Mouse (Mus musculus) liver, postnatal 0 days (tissue): ENCODE measurements around the gene Patz1. TPM values are rescaled to one million over a fixed set of nuclear protein-coding genes. Genes with fewer than 3 reads are reported as not detected.

Experiments
- ATAC-seq: fragments of 200-750 bp; cut with Nextera tagmentation; 2 replicates; pipeline ENCODE4 v1.8.0; 2017; ENCODE audit warnings: mild to moderate bottlenecking, moderate library complexity
- DNase-seq: peaks from one replicate; pipeline ENCODE4 v3.0.0-alpha.2; 2016
- H3K27ac ChIP-seq: fragments of 300-500 bp; sonication (generic); 2 replicates; pipeline ENCODE4 v1.5.1; 2014; ENCODE audit warnings: antibody characterized with exemption, moderate library complexity, mild to moderate bottlenecking, low read depth
- H3K27me3 ChIP-seq: fragments of 300-500 bp; sonication (generic); 2 replicates; pipeline ENCODE4 v1.6.1; 2014; ENCODE audit warnings: low read length, control low read depth, mixed read lengths; ENCODE audit not compliant: insufficient read depth
- H3K36me3 ChIP-seq: fragments of 300-500 bp; sonication (generic); replicated peaks from 2 replicates; pipeline ENCODE4 v1.6.1; 2014; ENCODE audit warnings: mild to moderate bottlenecking, control low read depth, low read length, moderate library complexity, mixed read lengths; ENCODE audit not compliant: insufficient read depth
- H3K4me1 ChIP-seq: fragments of 300-500 bp; sonication (generic); 2 replicates; pipeline ENCODE4 v1.6.1; 2014; ENCODE audit warnings: antibody characterized with exemption, mild to moderate bottlenecking, control low read depth; ENCODE audit not compliant: insufficient read depth
- H3K4me2 ChIP-seq: fragments of 300-500 bp; sonication (generic); 2 replicates; pipeline ENCODE4 v1.6.1; 2014; ENCODE audit warnings: low read depth, mild to moderate bottlenecking, low read length, moderate library complexity, mixed read lengths
- H3K4me3 ChIP-seq: fragments of 300-500 bp; sonication (generic); 2 replicates; pipeline ENCODE4 v1.5.1; 2014; ENCODE audit warnings: low read depth, low read length
- H3K9ac ChIP-seq: fragments of 300-500 bp; sonication (generic); replicated peaks from 2 replicates; pipeline ENCODE4 v1.6.1; 2014; ENCODE audit warnings: mild to moderate bottlenecking, moderate library complexity
- H3K9me3 ChIP-seq: fragments of 300-500 bp; sonication (generic); 2 replicates; pipeline ENCODE4 v1.6.1; 2016; ENCODE audit warnings: mild to moderate bottlenecking, control low read depth, low read length, mixed read lengths
- CTCF ChIP-seq: sonication (generic); IDR thresholded peaks from 2 replicates; pipeline ENCODE4 v1.5.1; 2016; ENCODE audit warnings: antibody characterized with exemption, low read depth
- EP300 ChIP-seq: IDR thresholded peaks from 2 replicates; pipeline ENCODE4 v1.6.1; 2016; ENCODE audit warnings: antibody characterized with exemption, low read depth, mild to moderate bottlenecking
- WGBS: fragments of 180-500 bp; shearing (Covaris S2); extraction: QIAGEN DNeasy Blood & Tissue Kit; methylation state at CpG from one replicate; pipeline ENCODE4 v1.1.7; 2014; ENCODE audit not compliant: insufficient replicate concordance; 5-methylcytosine and 5-hydroxymethylcytosine counted together
- polyA plus RNA-seq: library from polyadenylated mRNA; unstranded; fragments of >200 nt; fragmentation: Nextera tagmentation; extraction: Ambion mirVana; gene quantifications from 2 replicates; pipeline ENCODE4 v1.2.1, GENCODE M21; 2015

Patz1 gene
- polyA plus RNA-seq, 1 experiment from 2014 or later: 8.8 TPM

DNA sequence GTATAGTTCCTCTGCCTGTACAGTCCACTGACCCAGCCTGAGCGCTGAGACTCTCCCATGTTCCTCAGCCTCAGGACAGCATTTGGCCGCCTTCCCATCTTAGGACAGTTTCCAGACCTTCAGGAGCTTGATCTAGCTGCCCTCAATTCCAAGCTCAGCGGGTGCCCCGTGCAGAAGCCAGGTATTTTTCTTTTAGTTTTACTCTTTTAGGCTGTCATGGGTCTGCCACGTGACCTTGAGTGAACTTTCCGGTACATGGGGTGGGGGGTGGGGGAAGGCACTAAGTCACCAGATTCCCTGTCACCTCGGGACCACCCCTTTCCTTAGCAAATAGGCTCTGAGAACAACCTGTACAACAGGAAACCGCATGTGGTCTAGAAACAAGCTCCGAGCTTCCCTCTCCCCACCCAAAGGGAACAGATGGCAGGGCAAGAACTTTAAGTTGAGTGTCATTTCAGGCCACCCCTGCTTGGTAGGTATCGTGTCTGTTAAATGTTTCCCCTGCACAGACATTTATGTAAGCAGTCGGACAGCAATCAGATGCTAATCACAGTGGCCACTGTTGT lies 47.1 kb downstream of the Patz1 start:
- DNase-seq: peak; percentile 54
- Histone ChIP-seq H3K9me3 (no peaks in the 10 kb centered on the region), H3K27me3 (peaks cover 4% of the 10 kb centered on the region; the same call in 1 of the 2 replicates), H3K4me1 (peaks cover 36% of the 10 kb centered on the region), H3K27ac (peak overlapping the region; percentile 68), H3K4me3 (no peak overlapping the region), H3K9ac (no peak overlapping the region), H3K36me3 (no peaks in the 10 kb centered on the region), H3K4me2 (peak overlapping the region; percentile 49)
- ATAC-seq: peak; percentile 13; the same call in 1 of the 2 replicates
- 10% methylated on average over 11 of the region's 11 CpGs for WGBS
- TF ChIP-seq CTCF: no peak
- peak; percentile 81 for TF ChIP-seq EP300

DNA sequence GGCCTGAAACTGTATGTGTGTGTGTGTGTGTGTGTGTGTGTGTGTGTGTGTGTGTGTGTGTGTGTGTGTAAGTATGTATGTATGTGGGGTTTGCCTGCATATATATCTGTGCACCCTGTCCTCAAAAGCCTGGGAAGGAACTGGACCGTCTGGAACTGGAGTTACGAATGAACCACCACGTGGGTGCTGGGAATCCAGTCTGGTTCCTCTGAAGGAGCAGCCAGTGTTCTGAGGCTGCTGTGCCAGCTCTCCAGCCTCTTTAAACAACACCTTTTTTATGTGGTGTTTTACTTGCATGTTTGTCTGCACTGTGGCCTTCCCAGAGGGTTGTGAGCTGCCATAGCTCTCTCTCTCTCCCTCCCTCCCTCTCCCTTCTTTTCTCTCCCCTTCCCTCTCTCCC lies 47.9 kb downstream of the Patz1 start:
- Histone ChIP-seq H3K27me3 (peaks cover 4% of the 10 kb centered on the region; the same call in 1 of the 2 replicates), H3K9ac (no peak overlapping the region), H3K36me3 (no peaks in the 10 kb centered on the region), H3K4me1 (peaks cover 30% of the 10 kb centered on the region), H3K4me3 (no peak overlapping the region), H3K27ac (0 out of 2 replicates have a peak overlapping the region, but pooled peaks have one; percentile 44), H3K9me3 (no peaks in the 10 kb centered on the region), H3K4me2 (no peak overlapping the region)
- DNase-seq: no peak
- TF ChIP-seq EP300: no peak
- no peak for TF ChIP-seq CTCF
- WGBS: 71% methylated on average over 3 of the region's 3 CpGs
- ATAC-seq: no peak

DNA sequence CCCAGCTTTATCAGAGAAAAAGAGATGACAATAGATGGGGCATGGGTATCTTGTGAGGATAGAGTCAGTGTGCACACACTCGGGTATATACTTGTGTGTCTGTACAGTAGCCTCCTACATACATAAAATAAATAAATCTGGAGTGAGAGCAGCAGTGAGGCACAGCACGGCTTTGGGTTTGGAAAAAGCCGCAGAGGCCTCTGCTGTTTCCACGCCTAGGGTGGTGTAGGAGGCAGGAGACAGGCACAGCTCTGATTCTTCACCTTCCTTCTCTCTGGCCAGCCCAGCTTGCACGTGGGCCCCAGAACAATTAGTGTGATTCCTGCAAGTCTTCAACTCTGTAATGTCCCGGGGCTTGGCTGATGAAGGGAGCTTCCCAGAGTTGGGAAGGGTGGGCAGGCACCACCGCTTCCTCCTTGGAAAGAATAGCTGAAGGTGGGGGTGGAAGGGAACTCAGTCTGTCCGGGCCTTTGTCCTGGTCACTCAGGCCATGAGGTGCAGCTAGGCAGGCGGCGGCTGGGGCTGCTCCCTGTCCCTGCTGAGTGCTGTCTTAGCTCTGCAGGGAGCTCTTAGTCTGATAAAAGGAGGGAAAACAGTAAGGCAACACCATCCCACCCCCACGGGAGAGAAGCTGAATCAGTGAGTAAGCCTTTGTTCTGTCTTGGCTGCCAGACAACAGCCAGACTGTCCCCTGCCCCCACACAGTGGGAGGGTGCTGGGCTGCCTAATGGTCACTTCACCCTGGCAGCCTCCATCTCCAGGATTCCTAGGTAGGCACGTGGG lies 48.7 kb downstream of the Patz1 start:
- 0 out of 2 replicates have a peak, but pooled peaks have one; percentile 13 for ATAC-seq
- WGBS: 50% methylated on average over 12 of the region's 12 CpGs
- no peaks in the 10 kb centered on the region for H3K9me3 ChIP-seq
- H3K4me1 ChIP-seq: peaks cover 24% of the 10 kb centered on the region
- H3K4me3 ChIP-seq: no peak overlapping the region
- TF ChIP-seq EP300: no peak
- no peak for TF ChIP-seq CTCF
- peaks cover 4% of the 10 kb centered on the region; the same call in 1 of the 2 replicates for H3K27me3 ChIP-seq
- H3K9ac ChIP-seq: no peak overlapping the region
- H3K27ac ChIP-seq: no peak overlapping the region
- DNase-seq: no peak
- no peak overlapping the region for H3K4me2 ChIP-seq
- H3K36me3 ChIP-seq: no peaks in the 10 kb centered on the region; the same call in 1 of the 2 replicates

- DNase-seq (no peak), ATAC-seq (no peak)
- Histone ChIP-seq H3K27ac (no peak overlapping the region), H3K9me3 (no peaks in the 10 kb centered on the region), H3K9ac (no peak overlapping the region), H3K4me3 (no peak overlapping the region), H3K4me2 (no peak overlapping the region), H3K4me1 (peaks cover 20% of the 10 kb centered on the region), H3K36me3 (no peaks in the 10 kb centered on the region; the same call in 1 of the 2 replicates), H3K27me3 (peaks cover 4% of the 10 kb centered on the region; the same call in 1 of the 2 replicates)
- no peak for TF ChIP-seq EP300
- no peak for TF ChIP-seq CTCF
- 70% methylated on average over 5 of the region's 5 CpGs for WGBS
Observed at GRCm38 (mm10) chr11:3337961-3338360, 49.3 kb downstream of the Patz1 start.

- Histone ChIP-seq H3K27ac (no peak overlapping the region), H3K9ac (no peak overlapping the region), H3K4me3 (no peak overlapping the region), H3K4me2 (no peak overlapping the region), H3K36me3 (peaks cover 21% of the 10 kb centered on the region), H3K27me3 (no peaks in the 10 kb centered on the region), H3K9me3 (no peaks in the 10 kb centered on the region), H3K4me1 (peaks cover 4% of the 10 kb centered on the region; the same call in 1 of the 2 replicates)
- DNase-seq (no peak), ATAC-seq (no peak)
- TF ChIP-seq CTCF (no peak), EP300 (no peak)
- 84% methylated on average over 5 of the region's 5 CpGs for WGBS
Observed at GRCm38 (mm10) chr11:3341476-3341875, 52.8 kb downstream of the Patz1 start.

DNA sequence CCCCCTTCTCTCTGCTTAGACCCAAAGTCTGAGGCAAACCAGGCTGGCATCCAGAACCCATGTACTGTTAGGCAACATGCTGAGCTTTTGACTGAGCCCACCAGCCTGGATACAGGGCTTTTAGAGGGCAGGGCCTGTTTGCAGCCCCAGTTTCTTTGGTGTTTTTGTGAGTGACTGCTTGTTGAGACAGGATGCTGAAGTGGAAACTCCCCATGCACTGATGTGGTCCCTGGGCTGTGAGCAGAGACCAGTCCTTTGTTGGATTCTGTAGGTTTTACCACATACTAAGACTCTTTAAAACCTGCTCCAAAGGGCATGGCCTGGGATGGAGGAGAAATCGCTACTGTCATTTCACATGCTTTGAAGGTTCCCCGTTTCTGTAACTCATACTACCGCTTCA lies 56.2 kb downstream of the Patz1 start:
- no peak overlapping the region for H3K9ac ChIP-seq
- ATAC-seq (no peak), DNase-seq (no peak)
- H3K27ac ChIP-seq: no peak overlapping the region
- TF ChIP-seq EP300 (no peak), CTCF (no peak)
- no peak overlapping the region for H3K4me3 ChIP-seq
- peaks cover 21% of the 10 kb centered on the region for H3K36me3 ChIP-seq
- peaks cover 7% of the 10 kb centered on the region for H3K4me1 ChIP-seq
- H3K27me3 ChIP-seq: no peaks in the 10 kb centered on the region
- no peak overlapping the region for H3K4me2 ChIP-seq
- no peaks in the 10 kb centered on the region for H3K9me3 ChIP-seq
- 90% methylated on average over 3 of the region's 3 CpGs for WGBS
